Mouse (Mus musculus): ENCODE measurements around the gene Asah2. TPM values are rescaled to one million over a fixed set of nuclear protein-coding genes. Genes with fewer than 3 reads are reported as not detected.
"Not testable (repeated sequence)": the region's sequence is repeated elsewhere in the genome, so short reads cannot be mapped to it uniquely, and the experiment has no call there.

Gene Asah2
- polyA plus RNA-seq, 1 experiment: 1.7 TPM

- Histone ChIP-seq H3K4me3 (ENCODE audit: control insufficient read depth, low read depth, low read length) (no peak overlapping the region), H3K4me1 (ENCODE audit: control insufficient read depth, insufficient read depth, low read length) (no peaks in the 10 kb centered on the region; the same call in 1 of the 2 replicates), H3K27me3 (ENCODE audit: control insufficient read depth, insufficient read depth, low read length) (no peaks in the 10 kb centered on the region), H3K36me3 (ENCODE audit: control insufficient read depth, insufficient read depth, low read length) (no peaks in the 10 kb centered on the region), H3K27ac (ENCODE audit: control insufficient read depth, insufficient read depth, low read depth, low read length) (no peak overlapping the region)
- no peak for TF ChIP-seq POLR2A (IDR thresholded peaks at IDR 0.05; ENCODE audit: control insufficient read depth, low read depth, low read length)
Measured at GRCm38 (mm10) chr19:32136888-32137625, 29.0 kb upstream of the Asah2 start.

GRCm38 (mm10) chr19:32131707-32132488, 23.9 kb upstream of the Asah2 start:
- not testable (repeated sequence) for H3K27ac ChIP-seq (ENCODE audit: control insufficient read depth, insufficient read depth, low read depth, low read length); H3K27me3 ChIP-seq (ENCODE audit: control insufficient read depth, insufficient read depth, low read length); H3K36me3 ChIP-seq (ENCODE audit: control insufficient read depth, insufficient read depth, low read length); H3K4me3 ChIP-seq (ENCODE audit: control insufficient read depth, low read depth, low read length); H3K4me1 ChIP-seq (ENCODE audit: control insufficient read depth, insufficient read depth, low read length)

GRCm38 (mm10) chr19:32129281-32129680, 21.3 kb upstream of the Asah2 start:
- Histone ChIP-seq H3K27ac (ENCODE audit: control insufficient read depth, insufficient read depth, low read depth, low read length) (no peak overlapping the region), H3K36me3 (ENCODE audit: control insufficient read depth, insufficient read depth, low read length) (no peaks in the 10 kb centered on the region), H3K4me1 (ENCODE audit: control insufficient read depth, insufficient read depth, low read length) (no peaks in the 10 kb centered on the region), H3K4me3 (ENCODE audit: control insufficient read depth, low read depth, low read length) (no peak overlapping the region), H3K27me3 (ENCODE audit: control insufficient read depth, insufficient read depth, low read length) (no peaks in the 10 kb centered on the region)
- no peak for TF ChIP-seq CTCF (IDR thresholded peaks at IDR 0.05; ENCODE audit: control insufficient read depth, insufficient read depth, insufficient replicate concordance, low read depth, low read length)
- no peak for TF ChIP-seq POLR2A (IDR thresholded peaks at IDR 0.05; ENCODE audit: control insufficient read depth, low read depth, low read length)

GRCm38 (mm10) chr19:32127180-32127850, 19.3 kb upstream of the Asah2 start:
- Histone ChIP-seq H3K4me1 (ENCODE audit: control insufficient read depth, insufficient read depth, low read length) (no peaks in the 10 kb centered on the region), H3K27ac (ENCODE audit: control insufficient read depth, insufficient read depth, low read depth, low read length) (no peak overlapping the region), H3K36me3 (ENCODE audit: control insufficient read depth, insufficient read depth, low read length) (no peaks in the 10 kb centered on the region), H3K4me3 (ENCODE audit: control insufficient read depth, low read depth, low read length) (no peak overlapping the region), H3K27me3 (ENCODE audit: control insufficient read depth, insufficient read depth, low read length) (no peaks in the 10 kb centered on the region)
- no peak for TF ChIP-seq POLR2A (IDR thresholded peaks at IDR 0.05; ENCODE audit: control insufficient read depth, low read depth, low read length)
- TF ChIP-seq CTCF (IDR thresholded peaks at IDR 0.05; ENCODE audit: control insufficient read depth, insufficient read depth, insufficient replicate concordance, low read depth, low read length): 0 out of 2 replicates have a peak, but pooled peaks have one; percentile 9

- no peaks in the 10 kb centered on the region for H3K36me3 ChIP-seq (ENCODE audit: control insufficient read depth, insufficient read depth, low read length)
- no peak for TF ChIP-seq POLR2A (IDR thresholded peaks at IDR 0.05; ENCODE audit: control insufficient read depth, low read depth, low read length)
- TF ChIP-seq CTCF (IDR thresholded peaks at IDR 0.05; ENCODE audit: control insufficient read depth, insufficient read depth, insufficient replicate concordance, low read depth, low read length): no peak
- no peak overlapping the region for H3K27ac ChIP-seq (ENCODE audit: control insufficient read depth, insufficient read depth, low read depth, low read length)
- no peaks in the 10 kb centered on the region for H3K27me3 ChIP-seq (ENCODE audit: control insufficient read depth, insufficient read depth, low read length)
- no peaks in the 10 kb centered on the region for H3K4me1 ChIP-seq (ENCODE audit: control insufficient read depth, insufficient read depth, low read length)
- H3K4me3 ChIP-seq (ENCODE audit: control insufficient read depth, low read depth, low read length): no peak overlapping the region
Measured at GRCm38 (mm10) chr19:32124155-32124554, 16.1 kb upstream of the Asah2 start.

- no peak overlapping the region for H3K27ac ChIP-seq (ENCODE audit: control insufficient read depth, insufficient read depth, low read depth, low read length)
- H3K4me1 ChIP-seq (ENCODE audit: control insufficient read depth, insufficient read depth, low read length): no peaks in the 10 kb centered on the region
- TF ChIP-seq POLR2A (IDR thresholded peaks at IDR 0.05; ENCODE audit: control insufficient read depth, low read depth, low read length) (no peak), CTCF (IDR thresholded peaks at IDR 0.05; ENCODE audit: control insufficient read depth, insufficient read depth, insufficient replicate concordance, low read depth, low read length) (no peak)
- no peaks in the 10 kb centered on the region for H3K36me3 ChIP-seq (ENCODE audit: control insufficient read depth, insufficient read depth, low read length)
- H3K27me3 ChIP-seq (ENCODE audit: control insufficient read depth, insufficient read depth, low read length): no peaks in the 10 kb centered on the region
- H3K4me3 ChIP-seq (ENCODE audit: control insufficient read depth, low read depth, low read length): no peak overlapping the region
Measured at GRCm38 (mm10) chr19:32123196-32123595, 15.2 kb upstream of the Asah2 start.

- H3K36me3 ChIP-seq (ENCODE audit: control insufficient read depth, insufficient read depth, low read length): no peaks in the 10 kb centered on the region
- TF ChIP-seq CTCF (IDR thresholded peaks at IDR 0.05; ENCODE audit: control insufficient read depth, insufficient read depth, insufficient replicate concordance, low read depth, low read length) (no peak), POLR2A (IDR thresholded peaks at IDR 0.05; ENCODE audit: control insufficient read depth, low read depth, low read length) (no peak)
- no peaks in the 10 kb centered on the region for H3K4me1 ChIP-seq (ENCODE audit: control insufficient read depth, insufficient read depth, low read length)
- no peak overlapping the region for H3K4me3 ChIP-seq (ENCODE audit: control insufficient read depth, low read depth, low read length)
- H3K27me3 ChIP-seq (ENCODE audit: control insufficient read depth, insufficient read depth, low read length): no peaks in the 10 kb centered on the region
- no peak overlapping the region for H3K27ac ChIP-seq (ENCODE audit: control insufficient read depth, insufficient read depth, low read depth, low read length)
Measured at GRCm38 (mm10) chr19:32120798-32121197, 12.8 kb upstream of the Asah2 start.

Measured in testis, adult 2 months (tissue).